Mouse (Mus musculus) retina, embryonic 14.5 days (tissue): ENCODE measurements at regions not wholly inside any gene's neighbourhood (a gene's known extent, or its start where the extent isn't known, plus 50 kb on each side); places are given as distances from the start of the nearest gene placed in this dataset.
A peak's percentile ranks its signal among the peaks of the same experiment; 100 is the strongest.

Source experiments
- DNase-seq: peaks from one replicate; pipeline ENCODE4 v3.0.0-alpha.2; 2015; ENCODE audit warnings: low spot score

DNA sequence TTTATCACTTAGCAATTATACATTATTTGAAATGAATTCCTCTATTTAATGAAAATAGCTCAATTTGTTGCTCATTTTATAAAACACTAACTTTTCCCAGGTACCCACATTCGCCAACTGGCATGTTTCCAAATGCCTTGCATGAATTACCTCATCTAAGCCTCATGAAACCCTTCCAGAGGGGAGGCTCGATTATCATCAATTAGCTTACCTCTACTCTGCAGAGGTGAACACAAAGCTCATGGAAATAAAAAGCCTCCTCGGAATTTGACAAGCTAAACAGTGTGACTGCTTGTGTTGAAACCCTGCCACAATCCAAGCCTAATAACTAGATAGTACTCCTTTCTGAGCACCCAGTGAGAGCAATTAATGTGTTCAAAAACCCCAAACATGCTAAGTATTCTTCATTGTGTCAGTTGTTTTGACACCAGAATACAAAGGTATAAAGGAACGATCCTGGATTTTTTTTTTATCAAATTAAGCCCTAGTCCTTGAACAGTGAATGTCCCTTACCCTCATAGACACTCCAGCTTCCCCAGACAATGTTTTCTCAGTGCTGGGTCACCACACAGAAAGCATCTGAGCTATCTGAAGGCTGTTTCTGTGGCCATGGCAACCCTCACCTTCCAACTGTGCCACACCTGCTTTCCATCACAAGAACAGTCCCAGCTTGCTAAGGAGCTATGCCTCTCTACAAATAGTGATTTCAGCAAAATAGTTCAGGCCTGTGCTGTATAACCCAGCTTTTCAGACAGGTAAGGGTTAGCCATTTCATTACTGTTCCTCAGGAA is 530.4 kb downstream of the Rapgef2 start:
- DNase-seq: no peak

DNA sequence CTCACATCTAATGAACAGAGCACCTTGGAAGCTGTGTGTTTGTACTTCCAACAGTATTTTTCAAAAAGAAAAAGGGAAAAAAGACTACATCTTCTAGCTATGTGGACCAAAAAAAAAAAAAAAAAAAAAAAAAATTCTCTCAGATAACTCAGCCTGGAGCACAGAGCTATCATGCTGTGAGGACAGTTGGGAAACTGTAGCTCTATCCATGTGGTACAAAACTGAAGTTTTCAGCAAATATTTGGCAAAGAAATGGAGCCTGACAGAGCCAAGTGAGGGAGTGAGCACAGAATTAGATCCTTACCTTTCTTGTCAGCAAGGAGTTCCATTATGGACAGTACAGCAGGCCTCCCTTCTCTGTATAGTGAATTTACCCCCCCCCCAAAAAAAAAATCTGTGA is 550.2 kb downstream of the Rapgef2 start:
- DNase-seq: no peak

GRCm38 (mm10) chr3:78716691-78717090 is 569.6 kb downstream of the Rapgef2 start:
- DNase-seq: no peak

DNA sequence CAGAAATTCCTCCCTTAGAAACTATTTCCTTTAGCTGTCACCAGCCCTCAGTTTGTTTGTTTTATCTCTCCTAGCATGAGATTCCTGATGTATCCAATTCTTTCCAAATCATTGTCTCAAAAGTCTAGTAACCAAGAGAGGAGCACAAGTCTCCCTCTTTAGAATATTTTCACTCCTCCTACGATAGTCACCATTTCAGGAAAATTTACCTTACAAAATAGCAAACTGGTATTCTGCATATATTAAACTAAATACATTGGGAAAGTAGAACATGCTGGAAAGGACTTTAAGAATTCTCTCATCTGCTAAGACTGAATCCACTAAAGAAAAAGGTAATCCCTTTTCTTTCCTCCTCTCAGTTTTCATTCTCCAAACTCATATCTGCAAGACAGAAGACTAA is 578.6 kb downstream of the Rapgef2 start:
- no peak for DNase-seq

DNA sequence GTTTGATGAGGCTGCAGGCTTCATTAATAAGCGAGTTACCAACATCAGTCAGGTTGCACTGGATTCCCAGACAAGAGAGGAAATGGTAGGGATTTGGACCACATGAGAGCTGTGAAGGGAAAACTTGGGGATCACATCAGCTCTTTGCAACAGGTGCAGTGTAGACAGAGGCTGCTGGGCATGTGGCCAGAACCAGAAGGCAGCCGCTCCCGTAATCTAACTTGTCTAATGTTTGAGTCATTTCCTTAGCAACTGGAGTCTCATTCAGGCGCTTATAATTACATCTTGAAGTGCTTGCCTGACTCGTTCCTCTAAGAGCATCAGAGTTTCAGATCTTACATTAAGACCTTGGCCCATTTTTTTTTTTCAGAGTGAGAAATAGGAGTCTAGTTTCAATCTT is 587.4 kb downstream of the Rapgef2 start:
- no peak for DNase-seq

- DNase-seq: no peak
Measured at GRCm38 (mm10) chr3:78691499-78691898, 594.8 kb downstream of the Rapgef2 start.

- DNase-seq: no peak
Measured at GRCm38 (mm10) chr3:78677656-78678055, 608.7 kb downstream of the Rapgef2 start.

GRCm38 (mm10) chr3:78676806-78677205 is 609.5 kb downstream of the Rapgef2 start:
- peak; percentile 51 for DNase-seq

- DNase-seq: no peak
Measured at GRCm38 (mm10) chr3:78674529-78675187, 611.7 kb downstream of the Rapgef2 start.

GRCm38 (mm10) chr3:78668050-78668449 is 618.3 kb downstream of the Rapgef2 start:
- no peak for DNase-seq

- no peak for DNase-seq
Measured at GRCm38 (mm10) chr3:78667374-78668023, 618.8 kb downstream of the Rapgef2 start.

DNA sequence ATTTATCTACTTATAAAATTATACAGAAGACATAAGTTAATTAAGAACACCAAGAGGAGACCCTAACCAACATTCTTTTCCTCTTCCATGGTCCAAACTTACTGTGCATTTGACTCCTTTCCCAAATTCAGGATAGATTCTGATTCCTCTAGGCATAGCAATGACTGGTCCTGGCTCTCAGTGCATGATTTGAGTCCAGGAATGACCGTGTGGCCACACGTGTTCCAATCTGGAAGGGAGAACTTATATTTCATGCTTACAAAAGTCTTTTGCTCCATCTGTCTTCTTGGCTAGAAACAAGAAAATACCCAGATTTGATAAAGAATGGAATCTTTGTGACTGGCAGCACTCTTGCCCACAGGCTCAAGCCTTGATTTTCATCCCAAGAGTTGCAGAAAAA is 638.2 kb downstream of the Rapgef2 start:
- no peak for DNase-seq

DNA sequence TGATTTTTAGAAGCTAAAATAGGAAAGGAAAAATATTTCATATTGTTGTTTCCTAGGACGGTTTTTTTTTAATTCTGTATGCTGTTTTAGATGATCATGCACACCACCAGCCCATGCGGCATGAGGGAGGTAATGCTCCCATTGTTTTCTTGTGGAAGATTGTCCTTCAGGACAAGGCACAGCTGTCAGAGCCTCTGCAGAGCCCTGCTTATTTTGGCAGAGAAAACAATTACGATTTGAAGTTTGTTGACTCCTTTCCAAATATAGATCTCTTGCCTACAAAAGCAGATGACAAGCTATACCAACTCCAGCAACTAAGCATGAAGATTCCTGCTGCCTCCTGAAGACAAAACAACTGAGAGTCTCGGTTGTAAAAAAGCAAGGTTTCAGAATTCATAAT is 650.9 kb downstream of the Rapgef2 start:
- DNase-seq: no peak

DNA sequence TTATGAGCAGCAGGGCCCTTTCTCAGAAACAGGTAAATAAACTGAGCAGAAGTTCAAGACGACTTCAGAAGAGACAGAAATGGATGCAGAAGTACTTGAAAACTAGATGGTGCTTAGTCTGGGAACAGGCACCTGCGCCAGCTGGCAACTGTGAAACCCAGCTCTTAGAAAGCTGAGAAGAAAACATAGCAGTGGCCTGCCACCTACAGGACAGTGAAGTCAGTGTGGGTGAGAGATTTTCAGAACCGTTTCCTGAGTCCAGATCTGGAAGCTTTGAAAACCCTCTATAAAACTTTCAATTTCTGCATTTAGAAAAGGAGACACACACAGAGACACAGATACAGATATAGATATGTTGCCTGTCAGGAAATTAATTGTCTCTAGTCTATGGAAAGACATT is 667.4 kb downstream of the Rapgef2 start:
- DNase-seq: peak; percentile 47

DNA sequence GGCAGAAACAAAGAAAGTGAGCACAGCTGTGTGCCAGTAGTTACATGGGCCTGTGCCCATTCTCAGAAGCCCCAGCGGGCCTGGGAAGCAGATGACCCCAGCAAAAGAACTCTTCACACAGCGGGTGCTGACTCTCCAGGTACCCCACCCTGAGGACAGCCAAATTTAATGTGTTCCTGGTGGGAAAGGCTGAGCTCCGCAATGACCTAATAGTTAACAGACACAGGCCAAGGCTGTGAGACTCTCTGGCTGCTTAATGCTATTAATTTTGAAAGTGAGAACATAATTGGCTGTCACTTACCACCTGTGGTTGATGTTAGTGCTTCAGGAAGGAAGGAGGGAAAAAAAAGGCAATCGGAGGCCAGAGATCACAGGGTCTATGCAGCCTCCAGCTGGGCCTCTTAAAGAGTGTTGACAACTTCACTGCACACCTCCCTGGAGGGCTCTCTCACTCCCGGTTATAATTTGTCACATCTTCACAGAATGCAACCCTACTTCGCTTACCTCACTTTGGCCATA is 691.5 kb downstream of the Rapgef2 start:
- no peak for DNase-seq

- DNase-seq: no peak
Measured at GRCm38 (mm10) chr3:78594305-78594704, 692.0 kb downstream of the Rapgef2 start.

DNA sequence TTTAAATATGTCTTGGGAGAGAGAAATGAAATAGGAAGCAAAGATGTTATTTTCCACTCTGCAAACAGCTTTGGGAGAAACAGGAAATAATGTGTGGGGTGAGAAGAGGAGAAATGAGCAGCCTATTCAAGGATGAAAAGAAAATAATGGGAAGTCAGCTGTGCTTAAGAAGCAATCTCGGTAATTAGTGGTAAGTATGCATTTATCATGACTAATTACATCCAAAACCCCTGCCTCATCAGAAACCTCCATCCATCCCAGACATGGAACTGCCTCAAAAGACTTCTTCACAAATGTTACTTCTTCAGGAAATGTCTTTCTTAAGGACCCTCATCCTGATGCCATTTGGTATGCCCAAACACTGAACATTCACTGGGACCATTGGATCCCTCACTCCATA is 699.7 kb downstream of the Rapgef2 start:
- no peak for DNase-seq

GRCm38 (mm10) chr3:78581868-78582267 is 704.4 kb downstream of the Rapgef2 start:
- peak; percentile 73 for DNase-seq

- peak; percentile 41 for DNase-seq
Measured at GRCm38 (mm10) chr3:78581100-78581499, 705.2 kb downstream of the Rapgef2 start.

- DNase-seq: no peak
Measured at GRCm38 (mm10) chr3:78575667-78576464, 710.5 kb downstream of the Rapgef2 start.

DNA sequence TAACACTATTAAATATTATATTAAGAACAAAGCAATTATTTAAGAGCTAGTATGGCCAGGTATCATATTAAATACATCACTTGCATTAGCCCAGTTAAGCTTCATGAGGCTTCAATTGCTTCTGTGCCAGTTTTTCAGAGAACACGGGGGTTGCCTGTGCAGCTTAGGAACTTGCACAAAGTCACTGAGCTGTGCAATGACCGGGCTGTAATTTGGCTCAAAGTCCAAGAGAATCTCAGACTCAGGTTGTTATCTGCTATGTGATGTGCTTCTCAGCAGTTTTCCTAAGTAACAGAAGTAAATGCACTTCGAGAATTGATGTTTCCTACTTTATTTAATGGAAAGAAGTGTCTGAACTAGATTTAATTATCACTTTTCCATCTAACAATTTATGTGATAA is 711.5 kb downstream of the Rapgef2 start:
- no peak for DNase-seq

DNA sequence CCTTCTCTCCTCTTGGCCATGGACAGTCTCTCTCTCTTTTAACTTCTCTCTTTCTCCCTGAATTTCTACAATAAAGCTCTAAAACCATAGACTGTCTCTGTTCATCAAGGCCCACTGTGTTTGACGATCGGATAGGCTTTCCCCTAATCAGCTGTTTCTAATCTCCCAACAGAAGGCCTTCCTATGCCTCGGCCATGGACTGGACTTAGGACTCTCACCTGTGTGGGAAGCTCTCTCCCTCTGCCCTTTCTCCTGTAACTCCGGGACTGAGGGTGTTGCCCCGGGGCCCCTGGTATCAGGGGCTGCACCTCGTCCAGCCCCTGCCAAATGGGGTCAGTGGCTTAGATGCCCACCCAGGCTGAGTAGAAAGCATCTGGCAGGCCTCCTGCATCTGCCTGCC is 713.0 kb downstream of the Rapgef2 start:
- no peak for DNase-seq
